Mouse (Mus musculus) forebrain, embryonic 12.5 days (tissue): ENCODE results near the gene Uqcrfs1. TPM values are rescaled to one million over a fixed set of nuclear protein-coding genes. Genes with fewer than 3 reads are reported as not detected.

ENCODE experiments used
- ATAC-seq: fragments of 200-750 bp; cut with Nextera tagmentation; 2 replicates; pipeline ENCODE4 v1.8.0; 2017; ENCODE audit warnings: moderate TSS enrichment; ENCODE audit not compliant: low FRiP score
- H3K27ac ChIP-seq: fragments of 300-500 bp; sonication (generic); 2 replicates; pipeline ENCODE4 v1.5.1; 2016; ENCODE audit warnings: mild to moderate bottlenecking
- H3K27me3 ChIP-seq: fragments of 300-500 bp; sonication (generic); 2 replicates; pipeline ENCODE4 v1.6.1; 2016; ENCODE audit warnings: mild to moderate bottlenecking
- H3K36me3 ChIP-seq: fragments of 300-500 bp; sonication (generic); replicated peaks from 2 replicates; pipeline ENCODE4 v1.6.1; 2016; ENCODE audit warnings: mild to moderate bottlenecking
- H3K4me1 ChIP-seq: fragments of 300-500 bp; sonication (generic); 2 replicates; pipeline ENCODE4 v1.6.1; 2016
- H3K4me2 ChIP-seq: fragments of 300-500 bp; sonication (generic); 2 replicates; pipeline ENCODE4 v1.6.1; 2016; ENCODE audit warnings: mild to moderate bottlenecking, moderate library complexity
- H3K4me3 ChIP-seq: fragments of 300-500 bp; sonication (generic); replicated peaks from 2 replicates; pipeline ENCODE4 v1.5.1; 2016; ENCODE audit warnings: mild to moderate bottlenecking
- H3K9ac ChIP-seq: fragments of 300-500 bp; sonication (generic); 2 replicates; pipeline ENCODE4 v1.6.1; 2016; ENCODE audit warnings: mild to moderate bottlenecking
- H3K9me3 ChIP-seq: fragments of 300-500 bp; sonication (generic); 2 replicates; pipeline ENCODE4 v1.6.1; 2016
- WGBS: fragments of 180-500 bp; shearing (Covaris S2); methylation state at CpG from one replicate; pipeline ENCODE4 v1.1.7; 2016; 5-methylcytosine and 5-hydroxymethylcytosine counted together
- polyA plus RNA-seq: library from polyadenylated mRNA; unstranded; fragments of >200 nt; fragmentation: Nextera tagmentation; extraction: Ambion mirVana; gene quantifications from 2 replicates; pipeline ENCODE4 v1.2.1, GENCODE M21; 2016

The Uqcrfs1 gene
- polyA plus RNA-seq, 1 experiment from 2014 or later = 227 TPM

GRCm38 (mm10) chr13:30549339-30549738, 4.2 kb upstream of the Uqcrfs1 start:
- Histone ChIP-seq H3K4me3 (no peak overlapping the region), H3K27ac (no peak overlapping the region), H3K36me3 (no peaks in the 10 kb centered on the region), H3K4me1 (peaks cover 6% of the 10 kb centered on the region), H3K9me3 (no peaks in the 10 kb centered on the region), H3K9ac (no peak overlapping the region), H3K4me2 (no peak overlapping the region), H3K27me3 (0 out of 2 replicates have a peak, but pooled peaks cover 4% of the 10 kb centered on the region)
- 77% methylated on average over 5 of the region's 5 CpGs for WGBS
- ATAC-seq = no peak

GRCm38 (mm10) chr13:30548835-30549234, 3.7 kb upstream of the Uqcrfs1 start:
- Histone ChIP-seq H3K4me2 (no peak overlapping the region), H3K4me1 (peaks cover 11% of the 10 kb centered on the region), H3K27me3 (0 out of 2 replicates have a peak, but pooled peaks cover 4% of the 10 kb centered on the region), H3K9ac (no peak overlapping the region), H3K27ac (no peak overlapping the region), H3K36me3 (no peaks in the 10 kb centered on the region), H3K4me3 (no peak overlapping the region), H3K9me3 (no peaks in the 10 kb centered on the region)
- 23% methylated on average over 2 of the region's 2 CpGs for WGBS
- ATAC-seq = no peak

- Histone ChIP-seq H3K9me3 (no peaks in the 10 kb centered on the region), H3K4me3 (no peak overlapping the region), H3K4me1 (no peaks in the 10 kb centered on the region), H3K27me3 (no peaks in the 10 kb centered on the region), H3K9ac (no peak overlapping the region), H3K4me2 (no peak overlapping the region), H3K36me3 (no peaks in the 10 kb centered on the region; the same call in 1 of the 2 replicates), H3K27ac (no peak overlapping the region)
- WGBS = 7% methylated on average over 5 of the region's 5 CpGs
- peak; percentile 72; the same call in 1 of the 2 replicates for ATAC-seq
Observed at GRCm38 (mm10) chr13:30530761-30531160, 14.4 kb downstream of the Uqcrfs1 start.

- no peak overlapping the region for H3K4me2 ChIP-seq
- no peaks in the 10 kb centered on the region for H3K27me3 ChIP-seq
- H3K4me1 ChIP-seq = no peaks in the 10 kb centered on the region
- no peaks in the 10 kb centered on the region for H3K36me3 ChIP-seq
- H3K9ac ChIP-seq = no peak overlapping the region
- no peak for ATAC-seq
- no peaks in the 10 kb centered on the region for H3K9me3 ChIP-seq
- WGBS = 86% methylated on average over 8 of the region's 8 CpGs
- no peak overlapping the region for H3K27ac ChIP-seq
- H3K4me3 ChIP-seq = no peak overlapping the region
Observed at GRCm38 (mm10) chr13:30524961-30525360, 20.2 kb downstream of the Uqcrfs1 start.

- H3K27ac ChIP-seq = no peak overlapping the region
- no peak for ATAC-seq
- no peaks in the 10 kb centered on the region for H3K27me3 ChIP-seq
- H3K9me3 ChIP-seq = no peaks in the 10 kb centered on the region
- H3K4me3 ChIP-seq = no peak overlapping the region
- no peaks in the 10 kb centered on the region for H3K36me3 ChIP-seq
- H3K9ac ChIP-seq = no peak overlapping the region
- H3K4me2 ChIP-seq = no peak overlapping the region
- no peaks in the 10 kb centered on the region for H3K4me1 ChIP-seq
- WGBS = 89% methylated on average over 9 of the region's 9 CpGs
Observed at GRCm38 (mm10) chr13:30523971-30524370, 21.2 kb downstream of the Uqcrfs1 start.

- Histone ChIP-seq H3K9ac (no peak overlapping the region), H3K4me2 (no peak overlapping the region), H3K4me1 (no peaks in the 10 kb centered on the region), H3K9me3 (no peaks in the 10 kb centered on the region), H3K36me3 (no peaks in the 10 kb centered on the region), H3K27ac (no peak overlapping the region), H3K4me3 (no peak overlapping the region), H3K27me3 (no peaks in the 10 kb centered on the region)
- ATAC-seq = no peak
- 89% methylated on average over 5 of the region's 5 CpGs for WGBS
Observed at GRCm38 (mm10) chr13:30523246-30523891, 21.8 kb downstream of the Uqcrfs1 start.

- no peak overlapping the region for H3K4me3 ChIP-seq
- H3K9ac ChIP-seq = no peak overlapping the region
- H3K27ac ChIP-seq = no peak overlapping the region
- WGBS = 73% methylated on average over 16 of the region's 16 CpGs
- no peak for ATAC-seq
- H3K4me2 ChIP-seq = no peak overlapping the region
- no peaks in the 10 kb centered on the region for H3K4me1 ChIP-seq
- no peaks in the 10 kb centered on the region for H3K9me3 ChIP-seq
- no peaks in the 10 kb centered on the region for H3K27me3 ChIP-seq
- no peaks in the 10 kb centered on the region for H3K36me3 ChIP-seq
Observed at GRCm38 (mm10) chr13:30521282-30521902, 23.8 kb downstream of the Uqcrfs1 start.

- no peak overlapping the region for H3K9ac ChIP-seq
- no peaks in the 10 kb centered on the region for H3K9me3 ChIP-seq
- no peak overlapping the region for H3K27ac ChIP-seq
- no peaks in the 10 kb centered on the region for H3K36me3 ChIP-seq
- H3K4me3 ChIP-seq = no peak overlapping the region
- H3K4me1 ChIP-seq = no peaks in the 10 kb centered on the region
- H3K27me3 ChIP-seq = no peaks in the 10 kb centered on the region
- no peak for ATAC-seq
- no peak overlapping the region for H3K4me2 ChIP-seq
Observed at GRCm38 (mm10) chr13:30518191-30518590, 27.0 kb downstream of the Uqcrfs1 start.

GRCm38 (mm10) chr13:30507651-30508050, 37.5 kb downstream of the Uqcrfs1 start:
- Histone ChIP-seq H3K4me3 (no peak overlapping the region), H3K4me2 (no peak overlapping the region), H3K36me3 (no peaks in the 10 kb centered on the region), H3K9me3 (no peaks in the 10 kb centered on the region), H3K4me1 (no peaks in the 10 kb centered on the region), H3K27me3 (no peaks in the 10 kb centered on the region), H3K27ac (no peak overlapping the region), H3K9ac (no peak overlapping the region)
- 80% methylated on average over 4 of the region's 4 CpGs for WGBS
- ATAC-seq = no peak

GRCm38 (mm10) chr13:30501860-30502395, 43.2 kb downstream of the Uqcrfs1 start:
- no peaks in the 10 kb centered on the region for H3K9me3 ChIP-seq
- no peak overlapping the region for H3K4me3 ChIP-seq
- no peak overlapping the region for H3K27ac ChIP-seq
- H3K4me1 ChIP-seq = no peaks in the 10 kb centered on the region
- 35% methylated on average over 7 of the region's 7 CpGs for WGBS
- no peaks in the 10 kb centered on the region for H3K27me3 ChIP-seq
- ATAC-seq = no peak
- H3K4me2 ChIP-seq = no peak overlapping the region
- no peak overlapping the region for H3K9ac ChIP-seq
- H3K36me3 ChIP-seq = no peaks in the 10 kb centered on the region
